Mouse (Mus musculus) ES-E14 (cell line): ENCODE measurements around the gene Tlk2.

ENCODE experiments used
- CHD2 ChIP-seq: IDR thresholded peaks from 2 replicates; pipeline ENCODE4 v1.6.1; 2014; ENCODE audit warnings: mild to moderate bottlenecking, low read depth, low read length, inconsistent platforms
- HCFC1 ChIP-seq: IDR thresholded peaks from 2 replicates; pipeline ENCODE4 v1.6.1; 2012; ENCODE audit warnings: low read length, inconsistent platforms, borderline replicate concordance; ENCODE audit not compliant: insufficient read depth
- ZNF384 ChIP-seq: IDR thresholded peaks from 2 replicates; pipeline ENCODE4 v1.6.1; 2012; ENCODE audit warnings: low read depth, low read length, inconsistent platforms

DNA sequence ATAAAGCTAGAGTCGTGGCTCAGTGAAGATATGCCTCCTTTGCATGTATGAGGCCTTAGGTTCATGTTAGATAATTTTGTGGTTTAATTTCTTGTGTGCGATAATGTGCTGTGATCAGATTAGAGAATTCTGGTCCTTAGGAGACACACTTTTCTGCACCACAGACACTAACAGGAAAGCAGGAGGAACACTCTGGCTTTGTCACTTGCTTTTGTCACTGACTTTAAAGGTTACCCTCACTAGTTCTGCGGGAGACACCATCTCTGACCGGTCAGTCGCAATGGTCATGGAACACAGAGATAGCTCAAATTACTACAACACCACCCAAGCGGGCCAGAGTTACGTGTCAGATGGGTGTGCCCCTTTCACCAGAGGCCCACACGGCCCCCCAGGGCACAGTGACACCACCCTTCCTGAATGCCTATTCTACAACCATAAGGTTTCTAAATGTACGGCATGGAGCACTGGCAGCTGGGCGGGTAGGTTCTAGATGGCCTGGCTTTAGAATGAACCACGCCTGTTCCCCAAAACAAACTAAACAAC lies 26.2 kb upstream of the Tlk2 start:
- TF ChIP-seq CHD2 (no peak), HCFC1 (no peak), ZNF384 (no peak)
